Mouse (Mus musculus): ENCODE results near the gene Gnl3l.
A peak's percentile ranks its signal among the peaks of the same experiment; 100 is the strongest.

The Gnl3l gene

GRCm38 (mm10) chrX:150956522-150957300 is 60.4 kb downstream of the Gnl3l start:
- DNase-seq (ENCODE audit: low spot score): peak; percentile 76

DNA sequence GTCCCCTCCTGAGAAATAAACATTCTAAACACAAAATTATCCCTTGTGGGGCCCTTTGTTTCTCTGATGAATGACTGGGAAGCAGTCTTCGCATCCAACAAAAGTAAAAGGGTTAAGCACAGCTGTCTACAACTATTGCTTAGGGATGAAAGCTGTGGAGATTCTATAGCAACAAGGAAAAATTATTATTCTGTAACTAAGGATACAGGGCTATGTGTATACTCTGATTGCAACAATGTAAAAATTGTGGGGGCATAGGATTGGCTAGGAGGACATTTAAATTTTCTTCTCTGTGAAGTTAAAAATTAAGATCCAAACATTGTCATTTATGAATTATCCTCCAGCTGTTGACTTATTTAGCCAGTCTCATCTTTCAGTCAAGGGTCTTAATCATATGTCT is 61.1 kb downstream of the Gnl3l start:
- no peak for DNase-seq (ENCODE audit: low spot score)

DNA sequence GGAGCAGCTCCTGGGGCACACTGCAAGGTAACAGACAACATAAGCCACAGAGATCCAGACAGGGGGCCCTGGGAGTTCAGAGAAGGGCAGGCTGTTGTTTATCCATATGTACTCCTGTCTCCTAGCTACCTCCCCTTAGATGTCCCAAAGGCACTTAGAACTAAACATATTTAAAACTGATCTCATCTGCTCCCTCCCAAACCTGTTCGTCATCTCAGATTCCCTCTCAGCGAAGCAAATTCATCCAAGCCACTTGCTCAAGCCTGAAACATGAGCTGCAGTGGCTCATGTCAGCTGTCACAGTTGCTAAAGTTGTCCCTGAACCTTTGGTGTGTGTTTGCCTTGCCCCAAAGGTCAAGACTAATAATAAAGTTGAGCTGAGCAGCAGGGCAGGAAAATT is 61.7 kb downstream of the Gnl3l start:
- no peak for DNase-seq (ENCODE audit: low spot score)

DNA sequence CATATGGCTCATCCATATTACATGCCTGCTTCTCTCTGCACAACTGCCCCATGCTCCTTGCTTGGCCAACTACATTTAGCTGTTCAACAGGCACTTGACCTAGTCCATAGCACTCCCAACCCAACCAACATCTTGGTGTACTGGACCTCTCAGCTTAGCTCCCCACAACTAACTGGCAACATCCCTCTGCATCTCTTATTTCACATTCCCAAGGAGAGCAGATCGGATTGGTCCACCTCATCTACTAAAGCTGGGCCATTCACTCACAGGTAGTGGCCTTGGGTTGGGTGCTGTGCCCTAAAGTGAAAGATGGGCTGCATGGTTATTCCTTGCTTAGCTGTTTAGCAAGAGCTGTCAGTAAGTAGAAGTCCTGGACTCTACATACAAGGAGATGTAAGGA is 62.4 kb downstream of the Gnl3l start:
- no peak for DNase-seq (ENCODE audit: low spot score)
